Mouse (Mus musculus): ENCODE data around the gene Gm44973. TPM values are rescaled to one million over a fixed set of nuclear protein-coding genes. Genes with fewer than 3 reads are reported as not detected.

The Gm44973 gene
- total RNA-seq (2014; rRNA removed) (0.55 and 1.1 TPM in 2 replicates), polyA plus RNA-seq (2012; rRNA removed) (not detected in 2 replicates)

- no peak for TF ChIP-seq CTCF (IDR thresholded peaks at IDR 0.05; ENCODE audit: low read depth, low read length)
- TF ChIP-seq POLR2A (IDR thresholded peaks at IDR 0.05; ENCODE audit: extremely low read depth, insufficient read depth, low read length), result 0 out of 2 replicates have a peak, but pooled peaks have one; percentile 7
- under 1% methylated on average over 73 of the region's 76 CpGs for WGBS
- H3K4me1 ChIP-seq (ENCODE audit: control insufficient read depth, insufficient read depth, low read length), result peaks cover 3% of the 10 kb centered on the region; the same call in 1 of the 2 replicates
- peak; percentile 90 for DNase-seq (ENCODE audit: extremely low read depth, low read depth, low spot score)
- peaks cover 2% of the 10 kb centered on the region; the same call in 1 of the 2 replicates for H3K79me2 ChIP-seq (ENCODE audit: control insufficient read depth, insufficient read depth, low read length)
- no peaks in the 10 kb centered on the region for H3K27me3 ChIP-seq (ENCODE audit: control insufficient read depth, insufficient read depth, low read length)
- peak within 1 kb of the TSS; percentile 98 for H3K9ac ChIP-seq (ENCODE audit: low read depth, low read length)
- H3K36me3 ChIP-seq (ENCODE audit: control insufficient read depth, insufficient read depth, low read length), result peaks cover 7% of the 10 kb centered on the region; the same call in 1 of the 2 replicates
- peak within 1 kb of the TSS; percentile 99 for H3K4me3 ChIP-seq (ENCODE audit: insufficient read depth, low read depth, low read length)
- H3K27ac ChIP-seq (replicated peaks; ENCODE audit: insufficient read depth, low read depth, low read length), result peak within 1 kb of the TSS; percentile 99
These were observed at the start of gene Gm44973 for GRCm38 (mm10) chr7:5015118-5016001. Gene Gm44973, plus strand, starts transcription at chr7:5015496.

GRCm38 (mm10) chr7:4971068-4971467 is 44.2 kb upstream of the Gm44973 start, which contains the start of gene Sbk3:
Gene Sbk3, minus strand, starts transcription at chr7:4971168.
- 47% methylated on average over 6 of the region's 6 CpGs for WGBS
- no peak for DNase-seq (ENCODE audit: extremely low read depth, low read depth, low spot score)
- H3K9ac ChIP-seq (ENCODE audit: low read depth, low read length), result no peak within 1 kb of the TSS
- TF ChIP-seq POLR2A (IDR thresholded peaks at IDR 0.05; ENCODE audit: extremely low read depth, insufficient read depth, low read length), result no peak
- no peak for TF ChIP-seq CTCF (IDR thresholded peaks at IDR 0.05; ENCODE audit: low read depth, low read length)
- H3K27me3 ChIP-seq (ENCODE audit: control insufficient read depth, insufficient read depth, low read length), result no peaks in the 10 kb centered on the region
- no peaks in the 10 kb centered on the region for H3K36me3 ChIP-seq (ENCODE audit: control insufficient read depth, insufficient read depth, low read length)
- no peak within 1 kb of the TSS for H3K27ac ChIP-seq (replicated peaks; ENCODE audit: insufficient read depth, low read depth, low read length)
- H3K79me2 ChIP-seq (ENCODE audit: control insufficient read depth, insufficient read depth, low read length), result no peaks in the 10 kb centered on the region
- H3K4me1 ChIP-seq (ENCODE audit: control insufficient read depth, insufficient read depth, low read length), result no peaks in the 10 kb centered on the region
- H3K4me3 ChIP-seq (ENCODE audit: insufficient read depth, low read depth, low read length), result no peak within 1 kb of the TSS

GRCm38 (mm10) chr7:4971710-4972109 is 43.6 kb upstream of the Gm44973 start:
- Histone ChIP-seq H3K9ac (ENCODE audit: low read depth, low read length) (no peak overlapping the region), H3K4me1 (ENCODE audit: control insufficient read depth, insufficient read depth, low read length) (no peaks in the 10 kb centered on the region), H3K79me2 (ENCODE audit: control insufficient read depth, insufficient read depth, low read length) (no peaks in the 10 kb centered on the region), H3K4me3 (ENCODE audit: insufficient read depth, low read depth, low read length) (no peak overlapping the region), H3K27ac (replicated peaks; ENCODE audit: insufficient read depth, low read depth, low read length) (no peak overlapping the region), H3K27me3 (ENCODE audit: control insufficient read depth, insufficient read depth, low read length) (no peaks in the 10 kb centered on the region), H3K36me3 (ENCODE audit: control insufficient read depth, insufficient read depth, low read length) (no peaks in the 10 kb centered on the region)
- TF ChIP-seq CTCF (IDR thresholded peaks at IDR 0.05; ENCODE audit: low read depth, low read length), result no peak
- TF ChIP-seq POLR2A (IDR thresholded peaks at IDR 0.05; ENCODE audit: extremely low read depth, insufficient read depth, low read length), result no peak
- DNase-seq (ENCODE audit: extremely low read depth, low read depth, low spot score), result no peak
- WGBS, result 58% methylated on average over 7 of the region's 7 CpGs

GRCm38 (mm10) chr7:4972321-4973047 is 42.8 kb upstream of the Gm44973 start:
- H3K79me2 ChIP-seq (ENCODE audit: control insufficient read depth, insufficient read depth, low read length), result no peaks in the 10 kb centered on the region
- H3K4me1 ChIP-seq (ENCODE audit: control insufficient read depth, insufficient read depth, low read length), result no peaks in the 10 kb centered on the region
- no peak overlapping the region for H3K27ac ChIP-seq (replicated peaks; ENCODE audit: insufficient read depth, low read depth, low read length)
- 74% methylated on average over 18 of the region's 18 CpGs for WGBS
- TF ChIP-seq CTCF (IDR thresholded peaks at IDR 0.05; ENCODE audit: low read depth, low read length) (no peak), POLR2A (IDR thresholded peaks at IDR 0.05; ENCODE audit: extremely low read depth, insufficient read depth, low read length) (no peak)
- H3K36me3 ChIP-seq (ENCODE audit: control insufficient read depth, insufficient read depth, low read length), result no peaks in the 10 kb centered on the region
- no peak overlapping the region for H3K9ac ChIP-seq (ENCODE audit: low read depth, low read length)
- DNase-seq (ENCODE audit: extremely low read depth, low read depth, low spot score), result no peak
- H3K4me3 ChIP-seq (ENCODE audit: insufficient read depth, low read depth, low read length), result no peak overlapping the region
- no peaks in the 10 kb centered on the region for H3K27me3 ChIP-seq (ENCODE audit: control insufficient read depth, insufficient read depth, low read length)

GRCm38 (mm10) chr7:4975455-4975854 is 39.8 kb upstream of the Gm44973 start:
- Histone ChIP-seq H3K79me2 (ENCODE audit: control insufficient read depth, insufficient read depth, low read length) (no peaks in the 10 kb centered on the region), H3K4me1 (ENCODE audit: control insufficient read depth, insufficient read depth, low read length) (no peaks in the 10 kb centered on the region), H3K27ac (replicated peaks; ENCODE audit: insufficient read depth, low read depth, low read length) (no peak overlapping the region), H3K27me3 (ENCODE audit: control insufficient read depth, insufficient read depth, low read length) (no peaks in the 10 kb centered on the region), H3K9ac (ENCODE audit: low read depth, low read length) (no peak overlapping the region), H3K4me3 (ENCODE audit: insufficient read depth, low read depth, low read length) (no peak overlapping the region), H3K36me3 (ENCODE audit: control insufficient read depth, insufficient read depth, low read length) (no peaks in the 10 kb centered on the region)
- DNase-seq (ENCODE audit: extremely low read depth, low read depth, low spot score), result no peak
- TF ChIP-seq POLR2A (IDR thresholded peaks at IDR 0.05; ENCODE audit: extremely low read depth, insufficient read depth, low read length) (no peak), CTCF (IDR thresholded peaks at IDR 0.05; ENCODE audit: low read depth, low read length) (no peak)
- WGBS, result 40% methylated on average over 4 of the region's 4 CpGs
